Mouse (Mus musculus) liver, postnatal 0 days (tissue): Measurements from ENCODE around the gene Fmnl3.

Source experiments
- CTCF ChIP-seq: sonication (generic); IDR thresholded peaks from 2 replicates; pipeline ENCODE4 v1.5.1; 2016; ENCODE audit warnings: antibody characterized with exemption, low read depth
- EP300 ChIP-seq: IDR thresholded peaks from 2 replicates; pipeline ENCODE4 v1.6.1; 2016; ENCODE audit warnings: antibody characterized with exemption, low read depth, mild to moderate bottlenecking

DNA sequence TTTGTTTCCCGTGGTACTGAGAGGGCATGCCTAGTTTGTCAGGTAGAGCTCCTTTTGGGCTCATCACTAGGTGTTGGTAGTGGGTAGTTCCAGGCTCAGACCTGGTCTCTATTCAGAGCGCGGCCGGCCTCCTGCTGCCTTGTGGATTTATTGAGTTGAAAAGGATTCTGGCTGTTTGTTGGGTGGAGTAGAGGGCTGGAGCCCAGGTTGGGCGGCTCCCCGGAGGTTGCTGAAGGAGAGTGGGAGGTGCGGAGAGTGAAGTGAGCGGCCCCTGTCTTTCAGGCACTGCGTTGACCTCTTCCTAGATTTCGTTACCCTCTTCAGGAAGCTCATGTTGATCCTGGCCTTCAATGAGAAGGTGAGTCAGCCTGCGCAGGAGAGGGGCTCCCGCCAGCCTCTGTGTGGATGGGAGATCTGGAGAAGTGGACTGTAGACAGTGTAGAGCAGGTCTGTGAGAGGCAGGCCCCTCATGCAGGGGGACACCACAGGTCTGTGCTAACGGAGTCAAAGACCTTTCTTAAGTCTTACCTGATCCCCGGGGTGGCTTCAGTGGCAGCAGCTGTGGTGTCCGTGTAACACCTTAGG, 36.8 kb upstream of the Fmnl3 start:
- TF ChIP-seq CTCF = no peak
- no peak for TF ChIP-seq EP300
